Mouse (Mus musculus): ENCODE results near the gene Creld1. TPM values are rescaled to one million over a fixed set of nuclear protein-coding genes. Genes with fewer than 3 reads are reported as not detected.
A peak's percentile ranks its signal among the peaks of the same experiment; 100 is the strongest.

The Creld1 gene
- polyA plus RNA-seq, 1 experiment from 2014 or later, result 14.1 TPM

DNA sequence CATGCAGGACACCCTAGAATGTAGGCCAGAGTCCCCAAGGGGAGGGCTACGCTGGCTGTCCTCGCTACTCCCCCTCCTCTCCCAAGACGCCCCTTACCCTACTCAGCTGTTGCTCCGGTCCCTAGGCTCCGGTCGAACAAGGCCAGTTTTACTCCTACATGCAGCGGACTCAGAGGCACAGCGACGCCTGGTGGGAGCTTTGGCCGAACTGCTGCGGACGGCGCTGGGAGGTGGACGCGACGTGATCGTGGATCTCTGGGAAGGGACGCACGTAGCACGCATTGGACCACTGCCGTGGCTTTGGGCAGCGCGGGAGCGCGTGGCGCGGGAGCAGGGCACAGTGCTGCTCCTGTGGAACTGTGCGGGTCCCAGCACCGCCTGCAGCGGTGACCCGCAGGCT lies 13.7 kb upstream of the Creld1 start:
- ATAC-seq (ENCODE audit: insufficient number of reproducible peaks, insufficient read depth, low FRiP score, low TSS enrichment, low read depth), result peak; percentile 58; the same call in 1 of the 2 replicates
- Histone ChIP-seq H3K27me3 (peaks cover 50% of the 10 kb centered on the region), H3K36me3 (no peaks in the 10 kb centered on the region), H3K9ac (replicated peaks) (peak overlapping the region; percentile 54), H3K4me1 (replicated peaks) (peaks cover 24% of the 10 kb centered on the region), H3K4me3 (replicated peaks) (peak overlapping the region; percentile 41), H3K9me3 (no peaks in the 10 kb centered on the region), H3K27ac (no peak overlapping the region), H3K4me2 (peak overlapping the region; percentile 71)
- under 1% methylated on average over 31 of the region's 31 CpGs for WGBS

DNA sequence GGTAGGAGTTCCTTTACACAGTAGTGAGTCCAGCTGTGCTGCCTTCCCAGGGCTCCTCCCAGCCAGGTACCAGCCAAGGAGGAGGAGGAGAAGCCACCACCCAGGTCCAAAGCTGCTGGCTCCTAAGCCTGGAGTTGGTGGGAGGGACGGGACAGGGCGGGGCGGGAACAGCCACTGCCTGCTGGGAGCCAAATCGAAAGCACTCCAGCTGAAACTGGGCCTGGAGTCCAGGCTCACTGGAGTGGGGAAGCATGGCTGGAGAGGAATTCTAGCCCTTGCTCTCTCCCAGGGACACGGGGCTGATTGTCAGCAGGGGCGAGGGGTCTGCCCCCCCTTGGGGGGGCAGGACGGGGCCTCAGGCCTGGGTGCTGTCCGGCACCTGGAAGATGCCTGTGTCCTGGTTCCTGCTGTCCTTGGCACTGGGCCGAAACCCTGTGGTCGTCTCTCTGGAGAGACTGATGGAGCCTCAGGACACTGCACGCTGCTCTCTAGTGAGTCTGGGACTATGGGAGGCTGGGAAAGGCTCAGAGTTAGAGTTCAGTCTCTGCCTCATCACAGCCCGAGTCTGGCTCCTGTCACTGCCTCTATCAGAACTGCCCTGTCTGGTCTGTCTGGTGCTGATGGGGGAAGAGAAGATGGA lies 11.7 kb upstream of the Creld1 start, which contains the start of gene Il17rc:
Il17rc (plus strand) TSS at position 131 of the 640 bp plus-strand sequence.
- Histone ChIP-seq H3K4me2 (peak within 1 kb of the TSS; percentile 47), H3K27ac (no peak within 1 kb of the TSS), H3K4me3 (replicated peaks) (peak within 1 kb of the TSS; percentile 16), H3K27me3 (peaks cover 52% of the 10 kb centered on the region), H3K9me3 (no peaks in the 10 kb centered on the region), H3K4me1 (replicated peaks) (peaks cover 24% of the 10 kb centered on the region), H3K9ac (replicated peaks) (peak within 1 kb of the TSS; percentile 31; the same call in 1 of the 2 replicates), H3K36me3 (no peaks in the 10 kb centered on the region)
- ATAC-seq (ENCODE audit: insufficient number of reproducible peaks, insufficient read depth, low FRiP score, low TSS enrichment, low read depth), result no peak
- WGBS, result 22% methylated on average over 12 of the region's 12 CpGs

DNA sequence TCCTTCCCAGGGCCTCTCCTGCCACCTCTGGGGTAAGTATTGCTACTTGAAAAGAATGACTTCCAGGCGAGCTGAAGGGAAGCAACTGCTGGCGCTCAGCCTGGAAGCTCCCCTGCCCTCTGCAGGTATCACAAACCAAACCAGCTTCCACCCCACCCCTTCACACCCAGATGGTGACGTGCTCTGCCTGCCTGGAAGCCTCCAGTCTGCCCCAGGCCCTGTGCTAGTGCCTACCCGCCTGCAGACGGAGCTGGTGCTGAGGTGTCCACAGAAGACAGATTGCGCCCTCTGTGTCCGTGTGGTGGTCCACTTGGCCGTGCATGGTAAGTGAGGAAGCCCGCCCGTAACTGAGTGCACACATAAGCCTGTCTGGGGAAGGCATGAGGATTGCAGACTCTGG lies 11.0 kb upstream of the Creld1 start:
- ATAC-seq (ENCODE audit: insufficient number of reproducible peaks, insufficient read depth, low FRiP score, low TSS enrichment, low read depth), result no peak
- Histone ChIP-seq H3K27ac (no peak overlapping the region), H3K36me3 (no peaks in the 10 kb centered on the region), H3K4me3 (replicated peaks) (no peak overlapping the region), H3K27me3 (peaks cover 52% of the 10 kb centered on the region), H3K4me2 (no peak overlapping the region), H3K9me3 (no peaks in the 10 kb centered on the region), H3K9ac (replicated peaks) (no peak overlapping the region), H3K4me1 (replicated peaks) (peaks cover 24% of the 10 kb centered on the region)
- WGBS, result 55% methylated on average over 10 of the region's 10 CpGs

DNA sequence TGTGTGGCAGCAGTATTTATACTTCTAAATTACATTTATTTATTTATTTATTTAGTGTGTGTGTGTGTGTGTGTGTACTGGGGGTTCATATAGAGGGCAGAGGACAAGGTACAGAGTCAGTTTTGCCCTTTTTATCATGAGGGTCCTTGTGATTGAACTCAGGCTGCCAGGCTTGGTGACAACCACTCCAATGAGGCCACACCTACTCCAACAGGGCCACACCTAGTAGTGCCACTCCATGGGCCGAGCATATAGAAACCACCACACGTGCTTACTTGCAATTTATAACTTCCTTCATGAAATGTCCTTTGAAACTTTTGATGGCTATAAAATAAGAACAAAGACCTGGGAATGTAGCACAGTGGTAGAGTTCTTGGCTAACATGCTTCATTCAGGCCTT lies 9.9 kb upstream of the Creld1 start:
- no peaks in the 10 kb centered on the region for H3K36me3 ChIP-seq
- peaks cover 24% of the 10 kb centered on the region for H3K4me1 ChIP-seq (replicated peaks)
- 71% methylated on average over 2 of the region's 2 CpGs for WGBS
- ATAC-seq (ENCODE audit: insufficient number of reproducible peaks, insufficient read depth, low FRiP score, low TSS enrichment, low read depth), result no peak
- no peak overlapping the region for H3K4me2 ChIP-seq
- no peak overlapping the region for H3K4me3 ChIP-seq (replicated peaks)
- H3K27ac ChIP-seq, result no peak overlapping the region
- H3K27me3 ChIP-seq, result peaks cover 52% of the 10 kb centered on the region
- no peaks in the 10 kb centered on the region for H3K9me3 ChIP-seq
- H3K9ac ChIP-seq (replicated peaks), result no peak overlapping the region

DNA sequence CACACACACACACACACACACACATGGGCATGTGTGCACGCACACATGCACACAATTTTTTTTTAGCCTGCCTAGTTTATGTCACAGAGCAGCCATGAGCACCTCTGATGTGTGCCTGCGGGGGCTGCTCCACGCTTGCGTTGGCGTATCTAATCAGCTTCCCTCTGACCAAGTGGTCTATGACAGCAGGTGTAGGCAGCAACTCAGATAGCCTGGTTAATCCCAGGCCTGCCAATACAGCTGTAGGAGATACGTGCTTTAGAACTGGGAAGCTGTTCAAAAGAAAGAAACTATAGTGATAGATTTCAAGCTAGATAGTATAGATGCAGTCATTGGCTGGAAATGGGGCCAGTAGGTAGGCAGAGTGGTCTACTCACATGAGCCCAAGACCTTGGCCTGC lies 9.4 kb upstream of the Creld1 start:
- H3K4me2 ChIP-seq, result no peak overlapping the region
- peaks cover 53% of the 10 kb centered on the region for H3K27me3 ChIP-seq
- no peak overlapping the region for H3K27ac ChIP-seq
- H3K4me3 ChIP-seq (replicated peaks), result no peak overlapping the region
- 79% methylated on average over 6 of the region's 6 CpGs for WGBS
- peaks cover 22% of the 10 kb centered on the region for H3K4me1 ChIP-seq (replicated peaks)
- H3K9me3 ChIP-seq, result no peaks in the 10 kb centered on the region
- no peak overlapping the region for H3K9ac ChIP-seq (replicated peaks)
- no peak for ATAC-seq (ENCODE audit: insufficient number of reproducible peaks, insufficient read depth, low FRiP score, low TSS enrichment, low read depth)
- H3K36me3 ChIP-seq, result no peaks in the 10 kb centered on the region

DNA sequence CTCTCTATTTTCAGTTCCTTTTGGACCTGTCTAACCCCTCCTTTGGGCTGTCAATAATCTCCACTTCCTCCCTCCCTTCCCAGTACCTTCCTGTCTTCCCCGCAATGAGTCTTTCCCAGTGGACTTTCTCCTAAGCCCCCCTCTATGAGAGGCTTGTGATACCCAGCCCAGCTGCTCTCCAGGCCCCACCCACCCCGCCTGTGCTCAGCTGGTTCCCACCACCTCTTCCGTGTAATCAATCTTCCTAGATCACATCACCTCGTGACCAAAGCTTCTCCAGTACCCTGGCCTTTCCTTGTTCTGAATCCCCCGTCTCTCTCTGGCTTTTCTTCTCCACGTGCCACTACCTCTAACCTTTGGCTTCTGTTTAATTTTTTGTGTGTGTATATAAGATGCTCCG lies 5.7 kb upstream of the Creld1 start:
- Histone ChIP-seq H3K4me3 (replicated peaks) (no peak overlapping the region), H3K36me3 (no peaks in the 10 kb centered on the region), H3K4me1 (replicated peaks) (peaks cover 2% of the 10 kb centered on the region), H3K9me3 (no peaks in the 10 kb centered on the region), H3K4me2 (no peak overlapping the region), H3K9ac (replicated peaks) (no peak overlapping the region), H3K27me3 (peaks cover 53% of the 10 kb centered on the region), H3K27ac (no peak overlapping the region)
- WGBS, result 42% methylated on average over 7 of the region's 7 CpGs
- no peak for ATAC-seq (ENCODE audit: insufficient number of reproducible peaks, insufficient read depth, low FRiP score, low TSS enrichment, low read depth)

DNA sequence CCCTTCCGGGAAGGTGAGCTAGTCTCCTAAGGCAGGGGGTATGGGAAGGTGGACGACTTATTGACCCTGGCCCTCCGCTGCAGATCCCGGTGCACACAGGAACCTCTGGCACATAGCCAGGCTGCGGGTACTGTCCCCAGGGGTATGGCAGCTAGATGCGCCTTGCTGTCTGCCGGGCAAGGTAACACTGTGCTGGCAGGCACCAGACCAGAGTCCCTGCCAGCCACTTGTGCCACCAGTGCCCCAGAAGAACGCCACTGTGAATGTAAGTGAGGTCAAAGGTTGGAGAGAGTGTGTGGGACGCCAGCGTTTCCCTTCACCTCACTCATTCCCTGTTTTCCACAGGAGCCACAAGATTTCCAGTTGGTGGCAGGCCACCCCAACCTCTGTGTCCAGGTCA lies 4.2 kb upstream of the Creld1 start:
- H3K27me3 ChIP-seq, result peaks cover 60% of the 10 kb centered on the region
- no peak overlapping the region for H3K27ac ChIP-seq
- no peak for ATAC-seq (ENCODE audit: insufficient number of reproducible peaks, insufficient read depth, low FRiP score, low TSS enrichment, low read depth)
- peaks cover 13% of the 10 kb centered on the region for H3K4me1 ChIP-seq (replicated peaks)
- no peak overlapping the region for H3K4me2 ChIP-seq
- H3K36me3 ChIP-seq, result no peaks in the 10 kb centered on the region
- no peak overlapping the region for H3K9ac ChIP-seq (replicated peaks)
- H3K4me3 ChIP-seq (replicated peaks), result no peak overlapping the region
- WGBS, result 83% methylated on average over 10 of the region's 10 CpGs
- no peaks in the 10 kb centered on the region for H3K9me3 ChIP-seq

DNA sequence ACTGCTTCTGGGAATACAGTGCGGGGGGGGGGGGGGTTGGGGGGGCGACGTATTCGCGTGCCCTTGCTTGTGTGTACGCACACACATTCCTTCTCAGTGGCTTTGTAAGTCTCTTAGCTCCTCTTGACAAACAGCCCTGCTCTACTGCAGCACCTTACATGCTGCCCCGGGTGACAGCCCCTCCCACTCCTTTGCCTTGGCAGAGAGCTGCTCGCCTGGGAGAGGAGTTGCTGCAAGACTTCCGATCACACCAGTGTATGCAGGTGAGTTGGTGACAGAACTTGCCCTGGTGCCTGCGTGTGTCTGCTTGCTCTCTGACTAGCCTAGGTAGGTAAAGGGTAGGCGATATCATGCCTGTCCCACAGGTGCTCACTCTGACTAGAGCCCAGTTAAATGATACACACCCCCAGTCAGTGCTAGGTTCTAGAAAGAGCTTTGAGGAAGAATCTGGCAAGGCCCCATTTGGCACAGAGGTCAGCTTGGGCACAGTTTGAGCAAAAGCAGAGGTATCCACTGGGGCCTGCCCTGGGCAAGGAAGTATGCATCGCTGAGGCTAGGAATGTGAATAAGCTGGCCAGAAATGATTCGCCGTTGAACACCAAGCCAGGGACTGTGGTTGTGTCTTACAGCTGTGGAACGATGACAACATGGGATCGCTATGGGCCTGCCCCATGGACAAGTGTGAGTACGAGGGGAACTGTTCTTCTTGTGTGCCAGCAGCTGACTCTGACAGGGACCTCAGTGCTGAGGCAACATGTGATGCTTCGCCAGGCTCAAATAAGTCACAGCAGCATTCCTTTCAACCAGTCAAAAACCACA lies 2.3 kb upstream of the Creld1 start:
- Histone ChIP-seq H3K27me3 (peaks cover 59% of the 10 kb centered on the region), H3K36me3 (no peaks in the 10 kb centered on the region), H3K9ac (replicated peaks) (no peak overlapping the region), H3K27ac (no peak overlapping the region), H3K9me3 (no peaks in the 10 kb centered on the region), H3K4me2 (no peak overlapping the region), H3K4me1 (replicated peaks) (peaks cover 16% of the 10 kb centered on the region), H3K4me3 (replicated peaks) (no peak overlapping the region)
- WGBS, result 59% methylated on average over 18 of the region's 18 CpGs
- no peak for ATAC-seq (ENCODE audit: insufficient number of reproducible peaks, insufficient read depth, low FRiP score, low TSS enrichment, low read depth)

DNA sequence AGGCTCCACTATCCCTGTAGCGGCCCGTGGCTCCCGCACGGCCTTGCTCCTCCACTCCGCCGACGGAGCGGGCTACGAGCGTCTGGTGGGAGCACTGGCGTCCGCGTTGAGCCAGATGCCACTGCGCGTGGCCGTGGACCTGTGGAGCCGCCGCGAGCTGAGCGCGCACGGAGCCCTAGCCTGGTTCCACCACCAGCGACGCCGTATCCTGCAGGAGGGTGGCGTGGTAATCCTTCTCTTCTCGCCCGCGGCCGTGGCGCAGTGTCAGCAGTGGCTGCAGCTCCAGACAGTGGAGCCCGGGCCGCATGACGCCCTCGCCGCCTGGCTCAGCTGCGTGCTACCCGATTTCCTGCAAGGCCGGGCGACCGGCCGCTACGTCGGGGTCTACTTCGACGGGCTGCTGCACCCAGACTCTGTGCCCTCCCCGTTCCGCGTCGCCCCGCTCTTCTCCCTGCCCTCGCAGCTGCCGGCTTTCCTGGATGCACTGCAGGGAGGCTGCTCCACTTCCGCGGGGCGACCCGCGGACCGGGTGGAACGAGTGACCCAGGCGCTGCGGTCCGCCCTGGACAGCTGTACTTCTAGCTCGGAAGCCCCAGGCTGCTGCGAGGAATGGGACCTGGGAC lies 509 bp upstream of the Creld1 start:
- peaks cover 52% of the 10 kb centered on the region for H3K27me3 ChIP-seq
- no peak overlapping the region for H3K9ac ChIP-seq (replicated peaks)
- peaks cover 26% of the 10 kb centered on the region for H3K4me1 ChIP-seq (replicated peaks)
- 3% methylated on average over 65 of the region's 65 CpGs for WGBS
- H3K4me3 ChIP-seq (replicated peaks), result peak overlapping the region; percentile 47
- peak; percentile 17; the same call in 1 of the 2 replicates for ATAC-seq (ENCODE audit: insufficient number of reproducible peaks, insufficient read depth, low FRiP score, low TSS enrichment, low read depth)
- no peaks in the 10 kb centered on the region for H3K9me3 ChIP-seq
- peak overlapping the region; percentile 75 for H3K4me2 ChIP-seq
- no peak overlapping the region; the same call in 1 of the 2 replicates for H3K27ac ChIP-seq
- no peaks in the 10 kb centered on the region for H3K36me3 ChIP-seq

DNA sequence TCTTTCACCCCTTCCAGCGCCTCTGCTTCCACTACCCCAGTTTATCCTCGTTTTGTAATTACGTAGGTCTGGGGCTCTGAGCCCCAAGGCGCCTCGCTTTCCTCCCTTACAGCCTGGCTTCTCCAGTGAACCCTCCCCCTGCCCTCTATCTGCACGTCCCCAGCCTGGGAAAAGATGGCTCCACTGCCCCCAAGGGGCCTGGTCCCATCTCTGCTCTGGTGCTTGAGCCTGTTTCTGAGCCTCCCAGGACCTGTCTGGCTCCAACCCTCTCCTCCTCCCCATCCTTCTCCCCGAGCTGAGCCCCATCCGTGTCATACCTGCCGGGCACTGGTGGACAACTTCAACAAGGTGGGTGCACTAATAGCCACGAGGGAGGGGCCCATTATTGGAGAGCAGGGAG lies 632 bp downstream of the Creld1 start:
- Histone ChIP-seq H3K4me1 (replicated peaks) (peaks cover 26% of the 10 kb centered on the region), H3K27me3 (peaks cover 44% of the 10 kb centered on the region), H3K4me3 (replicated peaks) (peak overlapping the region; percentile 47), H3K9ac (replicated peaks) (peak overlapping the region; percentile 40), H3K4me2 (peak overlapping the region; percentile 75), H3K36me3 (no peaks in the 10 kb centered on the region), H3K9me3 (no peaks in the 10 kb centered on the region), H3K27ac (no peak overlapping the region)
- 11% methylated on average over 10 of the region's 10 CpGs for whole genome bisulfite sequencing
- ATAC-seq (ENCODE audit: insufficient number of reproducible peaks, insufficient read depth, low FRiP score, low TSS enrichment, low read depth), result no peak

DNA sequence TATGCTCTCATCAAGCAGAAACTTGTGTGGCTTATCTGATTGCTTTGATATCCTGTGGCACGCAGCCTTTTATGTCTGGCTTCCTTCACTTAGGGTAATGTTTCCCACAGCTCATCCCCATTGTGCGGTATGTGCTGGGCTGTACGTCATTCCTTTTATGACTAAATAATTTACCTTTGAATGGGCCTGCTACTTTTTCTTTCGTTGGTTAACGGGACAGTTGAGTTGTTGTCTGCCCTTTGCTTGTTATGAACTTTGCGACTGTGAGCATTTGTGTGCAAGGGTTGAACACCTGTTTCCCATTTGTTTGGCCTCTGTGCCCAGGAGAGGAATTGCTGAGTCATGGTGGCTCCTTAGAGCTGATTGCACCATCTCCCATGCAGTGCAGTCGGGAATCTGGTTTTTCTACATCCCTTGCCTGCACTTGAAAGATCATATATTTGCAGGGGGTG lies 4.1 kb downstream of the Creld1 start:
- WGBS, result 21% methylated on average over 7 of the region's 7 CpGs

More for the DNA sequence above, 4.1 kb downstream of the Creld1 start:
- no peak overlapping the region for H3K4me3 ChIP-seq (replicated peaks)
- H3K9ac ChIP-seq (replicated peaks), result no peak overlapping the region
- no peak overlapping the region for H3K4me2 ChIP-seq
- no peaks in the 10 kb centered on the region for H3K9me3 ChIP-seq
- H3K27ac ChIP-seq, result no peak overlapping the region
- H3K27me3 ChIP-seq, result peaks cover 9% of the 10 kb centered on the region
- peaks cover 26% of the 10 kb centered on the region for H3K4me1 ChIP-seq (replicated peaks)
- no peak for ATAC-seq (ENCODE audit: insufficient number of reproducible peaks, insufficient read depth, low FRiP score, low TSS enrichment, low read depth)
- H3K36me3 ChIP-seq, result peaks cover 19% of the 10 kb centered on the region; the same call in 1 of the 2 replicates
